Mouse (Mus musculus) CH12.LX (cell line): Measurements from ENCODE around the gene 4921539E11Rik. TPM values are rescaled to one million over a fixed set of nuclear protein-coding genes. Genes with fewer than 3 reads are reported as not detected.

Experiments used
- DNase-seq: peaks from one replicate; pipeline ENCODE4 v3.0.0-alpha.2; 2013; ENCODE audit errors: extremely low read depth
- H3K27ac ChIP-seq: 2 replicates; pipeline ENCODE4 v1.5.1; 2012; ENCODE audit warnings: low read depth, mild to moderate bottlenecking, control low read depth, moderate library complexity; ENCODE audit not compliant: insufficient read depth
- H3K27me3 ChIP-seq: replicated peaks from 2 replicates; pipeline ENCODE3; 2012; ENCODE audit warnings: inconsistent platforms
- H3K36me3 ChIP-seq, 2 experiments: replicated peaks in 1 of 2; 2 replicates each; pipeline versions ENCODE3 to v1.6.1; 2012; ENCODE audit warnings: inconsistent platforms in 1 of 2, low read length in 1 of 2, mild to moderate bottlenecking in 1 of 2, mixed read lengths in 1 of 2, moderate library complexity in 1 of 2; ENCODE audit not compliant: control insufficient read depth in 1 of 2, insufficient read depth in 1 of 2
- H3K4me1 ChIP-seq, 2 experiments: 2 replicates each; pipeline ENCODE4 v1.6.1; 2012; ENCODE audit warnings: inconsistent platforms in 1 of 2, moderate library complexity in 1 of 2; ENCODE audit not compliant: insufficient read depth in 2 of 2, control insufficient read depth in 1 of 2
- H3K4me2 ChIP-seq: 2 replicates; pipeline ENCODE4 v1.6.1; 2012; ENCODE audit warnings: low read depth, mild to moderate bottlenecking, control low read depth; ENCODE audit not compliant: poor library complexity, insufficient read depth, severe bottlenecking
- H3K4me3 ChIP-seq, 3 experiments: fragments of 150-350 bp in 1 of 3; sonication (generic) in 1 of 3; replicated peaks in 1 of 3; 2 replicates each; pipeline versions ENCODE3 to v1.5.1; 2011 to 2012; ENCODE audit warnings: low read depth in 2 of 3, low read length in 2 of 3, mild to moderate bottlenecking in 2 of 3, moderate library complexity in 2 of 3, control low read depth in 1 of 3, improper control_type of control experiment in 1 of 3, inconsistent platforms in 1 of 3, mixed read lengths in 1 of 3; ENCODE audit not compliant: poor library complexity in 1 of 3
- H3K79me2 ChIP-seq: replicated peaks from 2 replicates; pipeline ENCODE4 v1.6.1; 2012; ENCODE audit warnings: mild to moderate bottlenecking, moderate library complexity; ENCODE audit not compliant: control insufficient read depth, poor library complexity, insufficient read depth, severe bottlenecking; ENCODE audit errors: extremely low read depth
- H3K9ac ChIP-seq: 2 replicates; pipeline ENCODE4 v1.6.1; 2012; ENCODE audit warnings: low read depth, mild to moderate bottlenecking, control low read depth, moderate library complexity; ENCODE audit not compliant: insufficient read depth
- H3K9me3 ChIP-seq: replicated peaks from 2 replicates; pipeline ENCODE3; 2012; ENCODE audit warnings: low read length, inconsistent platforms, mixed read lengths
- BHLHE40 ChIP-seq: IDR thresholded peaks from 2 replicates; pipeline ENCODE4 v1.6.1; 2011; ENCODE audit warnings: mild to moderate bottlenecking, low read depth, low read length, improper control_type of control experiment
- CHD1 ChIP-seq: IDR thresholded peaks from 2 replicates; pipeline ENCODE4 v1.6.1; 2012; ENCODE audit warnings: low read depth, low read length, improper control_type of control experiment, inconsistent platforms
- CTCF ChIP-seq, 2 experiments: IDR thresholded peaks in 1 of 2; conservative IDR thresholded peaks in 1 of 2; 2 replicates each; pipeline ENCODE4 v1.5.1; 2011 to 2012; ENCODE audit warnings: low read depth in 2 of 2, low read length in 2 of 2, improper control_type of control experiment in 1 of 2, inconsistent platforms in 1 of 2, mild to moderate bottlenecking in 1 of 2, moderate library complexity in 1 of 2
- E2F4 ChIP-seq: IDR thresholded peaks from 2 replicates; pipeline ENCODE4 v1.6.1; 2011; ENCODE audit warnings: low read depth, low read length, improper control_type of control experiment; ENCODE audit not compliant: insufficient replicate concordance
- ELF1 ChIP-seq: IDR thresholded peaks from 2 replicates; pipeline ENCODE4 v1.6.1; 2014; ENCODE audit warnings: low read depth, mild to moderate bottlenecking, inconsistent platforms, low read length, improper control_type of control experiment
- ETS1 ChIP-seq: conservative IDR thresholded peaks from 2 replicates; pipeline ENCODE4 v1.6.1; 2012; ENCODE audit warnings: low read depth, mild to moderate bottlenecking, inconsistent platforms, low read length, improper control_type of control experiment, moderate library complexity
- JUND ChIP-seq: conservative IDR thresholded peaks from 2 replicates; pipeline ENCODE4 v1.6.1; 2011; ENCODE audit warnings: low read depth, low read length, improper control_type of control experiment
- KAT2A ChIP-seq: IDR thresholded peaks from 2 replicates; pipeline ENCODE4 v1.6.1; 2012; ENCODE audit warnings: low read length, improper control_type of control experiment, inconsistent platforms; ENCODE audit not compliant: insufficient replicate concordance
- MAFK ChIP-seq: IDR thresholded peaks from 2 replicates; pipeline ENCODE4 v1.6.1; 2011; ENCODE audit warnings: low read length, improper control_type of control experiment; ENCODE audit not compliant: insufficient replicate concordance
- MAZ ChIP-seq: IDR thresholded peaks from 2 replicates; pipeline ENCODE4 v1.6.1; 2012; ENCODE audit warnings: low read depth, mild to moderate bottlenecking, inconsistent platforms, low read length, improper control_type of control experiment, moderate library complexity
- MYC ChIP-seq: IDR thresholded peaks from 2 replicates; pipeline ENCODE4 v1.6.1; 2011; ENCODE audit warnings: low read depth, mild to moderate bottlenecking, improper control_type of control experiment, low read length
- NELFE ChIP-seq: IDR thresholded peaks from 2 replicates; pipeline ENCODE4 v1.6.1; 2011; ENCODE audit warnings: low read depth, low read length, improper control_type of control experiment
- POLR2A ChIP-seq: IDR thresholded peaks from 2 replicates; pipeline ENCODE4 v1.6.1; 2011; ENCODE audit warnings: low read depth, mild to moderate bottlenecking, improper control_type of control experiment, low read length
- SIN3A ChIP-seq: IDR thresholded peaks from 2 replicates; pipeline ENCODE4 v1.6.1; 2012; ENCODE audit warnings: low read length, improper control_type of control experiment, inconsistent platforms
- TBP ChIP-seq: conservative IDR thresholded peaks from 2 replicates; pipeline ENCODE4 v1.6.1; 2011; ENCODE audit warnings: low read depth, low read length, improper control_type of control experiment
- TCF12 ChIP-seq: IDR thresholded peaks from 2 replicates; pipeline ENCODE4 v1.6.1; 2014; ENCODE audit warnings: low read depth, mild to moderate bottlenecking, inconsistent platforms, low read length, improper control_type of control experiment
- UBTF ChIP-seq: IDR thresholded peaks from 2 replicates; pipeline ENCODE4 v1.6.1; 2012; ENCODE audit warnings: low read depth, mild to moderate bottlenecking, inconsistent platforms, low read length, improper control_type of control experiment, moderate library complexity
- USF2 ChIP-seq: conservative IDR thresholded peaks from 2 replicates; pipeline ENCODE4 v1.6.1; 2011; ENCODE audit warnings: low read depth, low read length, improper control_type of control experiment
- ZC3H11A ChIP-seq: IDR thresholded peaks from 2 replicates; pipeline ENCODE4 v1.6.1; 2012; ENCODE audit warnings: low read depth, mild to moderate bottlenecking, inconsistent platforms, low read length, improper control_type of control experiment
- ZMIZ1 ChIP-seq: IDR thresholded peaks from 2 replicates; pipeline ENCODE4 v1.6.1; 2012; ENCODE audit warnings: low read depth, mild to moderate bottlenecking, inconsistent platforms, low read length, improper control_type of control experiment
- ZNF384 ChIP-seq: IDR thresholded peaks from 2 replicates; pipeline ENCODE4 v1.6.1; 2012; ENCODE audit warnings: low read depth, low read length, improper control_type of control experiment, inconsistent platforms
- dilution Hi-C: fragments of 300-500 bp; cut with MboI; formaldehyde crosslinking; loops from 2 replicates; pipeline ENCODE4 v1.14.3; 2020; ENCODE audit warnings: low sequenced_read_pairs; ENCODE audit not compliant: extremely low pct_unique_long_range_greater_than_20kb, extremely low pct_ligation_motif_present
- in situ Hi-C: fragments of 300-500 bp; cut with MboI; formaldehyde crosslinking; loops from 3 replicates; pipeline ENCODE4 v1.14.3; 2019; ENCODE audit warnings: low sequenced_read_pairs, low pct_ligation_motif_present, low pct_unique_long_range_greater_than_20kb, mixed read lengths
- polyA plus RNA-seq: library from polyadenylated mRNA; unstranded; fragments of >175 nt; gene quantifications from 2 replicates; pipeline ENCODE4 v1.2.1, GENCODE M21; 2012; ENCODE audit warnings: low read depth; ENCODE audit not compliant: insufficient read length
- total RNA-seq, 2 experiments: library from RNA; depleted of rRNA; stranded (reverse); fragments of 300-350 nt in 1 of 2; fragments of >200 nt in 1 of 2; gene quantifications; 2 replicates each; pipeline ENCODE4 v1.2.3; 2012 to 2014

Gene 4921539E11Rik
- total and polyA plus RNA-seq, 3 experiments, result not detected

- no peak for DNase-seq
- H3K4me2 ChIP-seq, result no peak overlapping the region
- no peaks in the 10 kb centered on the region for H3K27me3 ChIP-seq
- peaks cover 2 to 9% of the 10 kb centered on the region in 2 experiments; a peak in 1 of 4 replicates for H3K4me1 ChIP-seq
- no peak overlapping the region for H3K9ac ChIP-seq
- in situ Hi-C loops (no loop called here), dilution Hi-C loops (no loop called here)
- H3K79me2 ChIP-seq, result no peaks in the 10 kb centered on the region
- no peaks in the 10 kb centered on the region for H3K36me3 ChIP-seq
- TF ChIP-seq MAZ (no peak), NELFE (no peak), ETS1 (no peak), CHD1 (no peak)
- H3K9me3 ChIP-seq, result no peaks in the 10 kb centered on the region
- no peak overlapping the region for H3K4me3 ChIP-seq
- H3K27ac ChIP-seq, result no peak overlapping the region
These were observed 25.5 kb downstream of the 4921539E11Rik start for GRCm38 (mm10) chr4:103265166-103265565.

- Histone ChIP-seq H3K36me3 (no peaks in the 10 kb centered on the region), H3K9ac (no peak overlapping the region), H3K4me1 (peaks cover 2 to 9% of the 10 kb centered on the region in 2 experiments; a peak in 1 of 4 replicates), H3K9me3 (no peaks in the 10 kb centered on the region), H3K4me3 (no peak overlapping the region), H3K4me2 (no peak overlapping the region), H3K79me2 (no peaks in the 10 kb centered on the region), H3K27me3 (no peaks in the 10 kb centered on the region), H3K27ac (no peak overlapping the region)
- in situ Hi-C loops, result no loop called here
- DNase-seq, result no peak
- no peak for TF ChIP-seq UBTF
- TF ChIP-seq ELF1, result no peak
- no peak for TF ChIP-seq MAFK
- TF ChIP-seq BHLHE40, result no peak
- no peak for TF ChIP-seq MYC
- no peak for TF ChIP-seq SIN3A
- no peak for TF ChIP-seq ZNF384
- TF ChIP-seq USF2, result no peak
- no peak for TF ChIP-seq CTCF (conservative IDR thresholded peaks at IDR 0.05 in 1 of 2, IDR thresholded peaks at IDR 0.05 in 1 of 2; ENCODE audit: low read depth in 2 of 2, low read length in 2 of 2)
- TF ChIP-seq ETS1, result no peak
- dilution Hi-C loops, result no loop called here
These were observed 26.8 kb downstream of the 4921539E11Rik start for GRCm38 (mm10) chr4:103263812-103264396.

- H3K9ac ChIP-seq, result no peak overlapping the region
- no peaks in the 10 kb centered on the region for H3K79me2 ChIP-seq
- no peaks in the 10 kb centered on the region for H3K27me3 ChIP-seq
- no peaks in the 10 kb centered on the region for H3K9me3 ChIP-seq
- DNase-seq, result no peak
- no peak overlapping the region for H3K4me3 ChIP-seq
- H3K27ac ChIP-seq, result no peak overlapping the region
- in situ Hi-C loops (no loop called here), dilution Hi-C loops (no loop called here)
- TF ChIP-seq ZMIZ1 (no peak), TCF12 (no peak), TBP (no peak), ZC3H11A (no peak), MAZ (no peak), POLR2A (no peak), E2F4 (no peak), CTCF (conservative IDR thresholded peaks at IDR 0.05 in 1 of 2, IDR thresholded peaks at IDR 0.05 in 1 of 2; ENCODE audit: low read depth in 2 of 2, low read length in 2 of 2) (no peak), JUND (no peak), KAT2A (no peak)
- peaks cover 2 to 9% of the 10 kb centered on the region in 2 experiments; a peak in 1 of 4 replicates for H3K4me1 ChIP-seq
- no peaks in the 10 kb centered on the region for H3K36me3 ChIP-seq
- H3K4me2 ChIP-seq, result no peak overlapping the region
These were observed 27.3 kb downstream of the 4921539E11Rik start for GRCm38 (mm10) chr4:103263378-103263777.
